Comparison of ENCODE assay signal across 30 mouse cellular contexts in genomic region chr1:84240203-84240602, GRCm38 (mm10).
DNase-seq lines count a peak whose midpoint lies in the region; ATAC-seq and TF ChIP-seq lines count a peak whose summit lies in the region.
"Had no signal": no experiment of that assay in that cellular context is flagged by ENCODE, and none has a peak within 500 bp of the region (broad histone marks: within the 10 kb centered on the region; RNA-seq: fewer than 3 reads in every experiment).

No protein-coding gene starts in this region.

- H3K4me1 ChIP-seq in stomach, postnatal 0 days (replicated peaks; ENCODE audit: control insufficient read depth, insufficient read depth), result no peaks in the 10 kb centered on the region
- H3K4me1 ChIP-seq: embryonic facial prominence, embryonic 12.5 days; heart, embryonic 12.5 days; liver, embryonic 12.5 days; midbrain, embryonic 10.5 days had no signal

- H3K27ac ChIP-seq in stomach, postnatal 0 days (replicated peaks), result no peak overlapping the region
- no peak overlapping the region for H3K27ac ChIP-seq in left cerebral cortex, adult 2 months
- H3K27ac ChIP-seq: embryonic facial prominence, embryonic 12.5 days; hindbrain, embryonic 14.5 days; midbrain, embryonic 10.5 days had no signal

- H3K9ac ChIP-seq in stomach, postnatal 0 days (ENCODE audit: low read length), result no peak overlapping the region
- H3K9ac ChIP-seq: embryonic facial prominence, embryonic 12.5 days; heart, embryonic 12.5 days; hindbrain, embryonic 14.5 days; liver, embryonic 12.5 days; liver, postnatal 0 days had no signal

- H3K4me2 ChIP-seq in stomach, postnatal 0 days (replicated peaks; ENCODE audit: low read depth), result no peak overlapping the region
- H3K4me2 ChIP-seq: embryonic facial prominence, embryonic 12.5 days; heart, embryonic 12.5 days; hindbrain, embryonic 14.5 days; liver, embryonic 12.5 days had no signal

- TF ChIP-seq CTCF in stomach, postnatal 0 days (IDR thresholded peaks at IDR 0.05; ENCODE audit: low read depth), result no peak
- no peak for TF ChIP-seq CTCF in left cerebral cortex, adult 2 months (IDR thresholded peaks at IDR 0.05)

- 89% methylated on average over 2 of the region's 2 CpGs for WGBS in stomach, postnatal 0 days

- no peak overlapping the region for H3K4me3 ChIP-seq in stomach, postnatal 0 days (ENCODE audit: low read depth, low read length)
- no peak overlapping the region for H3K4me3 ChIP-seq in left cerebral cortex, adult 2 months
- H3K4me3 ChIP-seq: embryonic facial prominence, embryonic 12.5 days; heart, embryonic 12.5 days; liver, embryonic 12.5 days; midbrain, embryonic 10.5 days had no signal

- H3K36me3 ChIP-seq in stomach, postnatal 0 days (ENCODE audit: control insufficient read depth, insufficient read depth, low read length), result no peaks in the 10 kb centered on the region
- H3K36me3 ChIP-seq: embryonic facial prominence, embryonic 12.5 days; heart, embryonic 12.5 days; liver, embryonic 12.5 days; midbrain, embryonic 10.5 days had no signal

- H3K27me3 ChIP-seq in stomach, postnatal 0 days (ENCODE audit: control insufficient read depth, insufficient read depth, low read length), result no peaks in the 10 kb centered on the region
- H3K27me3 ChIP-seq: embryonic facial prominence, embryonic 12.5 days; heart, embryonic 12.5 days; liver, embryonic 12.5 days; Patski had no signal

- intact Hi-C loops in left cerebral cortex, adult 2 months (cut with DNase I), result no loop called here

- TF ChIP-seq EP300 in stomach, postnatal 0 days (optimal IDR thresholded peaks at IDR 0.05), result no peak

- ATAC-seq in CD4-positive, CD25-positive, alpha-beta regulatory T cell, adult 4 months, result peak; percentile 62
- peak; percentile 62 for ATAC-seq in common myeloid progenitor, adult 5-6 weeks (replicated peaks; ENCODE audit: low read depth, poor library complexity, severe bottlenecking)
- ATAC-seq in megakaryocyte, adult 5-6 weeks (ENCODE audit: poor library complexity, severe bottlenecking), result peak; percentile 64
- no peak for ATAC-seq in stomach, postnatal 0 days (ENCODE audit: low FRiP score, low TSS enrichment)
- ATAC-seq: forebrain, embryonic 14.5 days; inflammation-experienced regulatory T-cells, adult 6 months; liver, embryonic 12.5 days; liver, postnatal 0 days; lung, postnatal 0 days; Patski had no signal

- no peak for DNase-seq in stomach, postnatal 0 days (ENCODE audit: low spot score)
- no peak for DNase-seq in cerebellum, postnatal 36 days
- no peak for DNase-seq in left cerebral cortex, adult 2 months (ENCODE audit: extremely low spot score in 1 of 2, low spot score in 2 of 2)
- DNase-seq: adrenal gland, postnatal 14 days; B cell, adult 2 months; cerebellum, adult 18-20 months; cerebellum, postnatal 10 days; embryo, embryonic 11 days; gastrocnemius, postnatal 25 days; heart, adult 18-20 months; heart, postnatal 4 days; kidney, adult 11 months; kidney, postnatal 14 days; left cerebral cortex, postnatal 4 days; liver, postnatal 0 days; lung, postnatal 4 days; thymus, adult 2 months; thymus, postnatal 4 days had no signal

- H3K9me3 ChIP-seq in stomach, postnatal 0 days (ENCODE audit: control insufficient read depth, low read length), result no peaks in the 10 kb centered on the region
- H3K9me3 ChIP-seq: embryonic facial prominence, embryonic 12.5 days; heart, embryonic 12.5 days; liver, embryonic 12.5 days; midbrain, embryonic 10.5 days had no signal
